Mouse (Mus musculus) testis, adult 2 months (tissue): Measurements from ENCODE around the gene Pigv. TPM values are rescaled to one million over a fixed set of nuclear protein-coding genes. Genes with fewer than 3 reads are reported as not detected.

Experiments
- H3K27ac ChIP-seq: fragments of 200-500 bp; 2 replicates; pipeline ENCODE4 v1.5.1; 2012; ENCODE audit warnings: low read depth, low read length; ENCODE audit not compliant: control insufficient read depth, insufficient read depth
- H3K27me3 ChIP-seq: fragments of 200-500 bp; 2 replicates; pipeline ENCODE4 v1.6.1; 2012; ENCODE audit warnings: mild to moderate bottlenecking, low read length, moderate library complexity; ENCODE audit not compliant: control insufficient read depth, insufficient read depth
- H3K36me3 ChIP-seq: fragments of 200-500 bp; 2 replicates; pipeline ENCODE4 v1.6.1; 2012; ENCODE audit warnings: mild to moderate bottlenecking, low read length; ENCODE audit not compliant: control insufficient read depth, insufficient read depth
- H3K4me1 ChIP-seq: fragments of 200-500 bp; 2 replicates; pipeline ENCODE4 v1.6.1; 2012; ENCODE audit warnings: low read length; ENCODE audit not compliant: control insufficient read depth, insufficient read depth
- H3K4me3 ChIP-seq: fragments of 200-500 bp; 2 replicates; pipeline ENCODE4 v1.5.1; 2012; ENCODE audit warnings: low read depth, mild to moderate bottlenecking, low read length, moderate library complexity, mixed read lengths; ENCODE audit not compliant: control insufficient read depth
- CTCF ChIP-seq: fragments of 200-500 bp; IDR thresholded peaks from 2 replicates; pipeline ENCODE4 v1.5.1; 2012; ENCODE audit warnings: low read depth, mild to moderate bottlenecking, inconsistent platforms, low read length, moderate library complexity; ENCODE audit not compliant: control insufficient read depth, insufficient read depth, insufficient replicate concordance
- POLR2A ChIP-seq: fragments of 200-500 bp; IDR thresholded peaks from 2 replicates; pipeline ENCODE4 v1.6.1; 2012; ENCODE audit warnings: low read depth, mild to moderate bottlenecking, inconsistent platforms, low read length, moderate library complexity; ENCODE audit not compliant: control insufficient read depth
- polyA plus RNA-seq: library from polyadenylated mRNA; depleted of rRNA; stranded (reverse); fragments of >200 nt; gene quantifications from 2 replicates; pipeline ENCODE4 v1.2.3, GENCODE M21; 2012

Pigv gene
- polyA plus RNA-seq, 1 experiment, result 8.7 TPM

DNA sequence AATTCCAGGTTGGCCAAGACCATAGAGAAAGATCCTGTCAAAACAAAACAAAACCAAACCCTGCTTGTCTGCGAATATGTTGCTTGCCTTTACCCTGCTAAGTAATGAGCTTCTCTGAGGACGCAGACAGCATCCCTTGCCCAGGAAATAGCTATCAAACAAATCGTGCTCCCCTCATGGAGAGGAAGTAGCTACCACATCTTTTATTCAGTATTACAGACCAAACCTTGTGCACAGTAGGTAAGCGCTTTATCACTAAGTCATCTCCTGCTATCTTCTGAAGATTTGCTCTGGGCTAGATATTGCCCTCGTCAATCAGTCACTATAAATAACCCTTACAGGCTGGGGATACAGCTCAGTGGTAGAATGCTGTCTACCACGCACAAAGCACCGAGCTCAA, 43.3 kb downstream of the Pigv start:
- H3K4me1 ChIP-seq, result peaks cover 11% of the 10 kb centered on the region

GRCm38 (mm10) chr4:133628517-133628916, 43.9 kb downstream of the Pigv start:
- Histone ChIP-seq H3K27ac (no peak overlapping the region), H3K27me3 (peaks cover 5% of the 10 kb centered on the region; the same call in 1 of the 2 replicates), H3K4me1 (peaks cover 10% of the 10 kb centered on the region), H3K4me3 (no peak overlapping the region), H3K36me3 (no peaks in the 10 kb centered on the region)
- TF ChIP-seq CTCF (no peak), POLR2A (no peak)

More for the DNA sequence above, 43.3 kb downstream of the Pigv start:
- TF ChIP-seq CTCF, result no peak
- TF ChIP-seq POLR2A, result no peak
- no peak overlapping the region for H3K4me3 ChIP-seq
- no peak overlapping the region for H3K27ac ChIP-seq
- no peaks in the 10 kb centered on the region for H3K36me3 ChIP-seq
- peaks cover 5% of the 10 kb centered on the region; the same call in 1 of the 2 replicates for H3K27me3 ChIP-seq

- Histone ChIP-seq H3K27me3 (no peaks in the 10 kb centered on the region), H3K4me3 (no peak overlapping the region), H3K4me1 (peaks cover under 1% of the 10 kb centered on the region; the same call in 1 of the 2 replicates), H3K27ac (no peak overlapping the region), H3K36me3 (no peaks in the 10 kb centered on the region)
- no peak for TF ChIP-seq POLR2A
- TF ChIP-seq CTCF, result no peak
Measured at GRCm38 (mm10) chr4:133627039-133627438, 45.4 kb downstream of the Pigv start.

DNA sequence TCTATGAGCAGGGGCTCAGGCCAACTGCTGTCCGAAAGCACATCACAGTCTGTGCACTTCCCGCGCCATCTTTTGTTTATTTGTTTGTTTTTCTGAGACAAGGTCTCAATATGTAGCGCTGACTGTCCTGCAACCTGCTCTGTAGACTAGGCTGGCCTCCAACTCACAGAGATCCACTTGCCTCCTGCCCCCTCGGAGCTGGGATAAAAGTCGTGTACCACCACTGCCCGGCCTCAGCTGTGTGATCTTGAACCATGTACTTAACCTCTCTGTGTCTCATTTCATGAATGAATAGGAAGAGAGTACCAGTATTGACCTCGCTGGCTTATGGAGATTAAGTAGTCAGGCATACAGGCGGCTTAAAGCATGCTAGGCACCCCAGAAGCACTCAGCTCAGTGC, 45.8 kb downstream of the Pigv start:
- TF ChIP-seq POLR2A, result no peak
- no peak for TF ChIP-seq CTCF
- Histone ChIP-seq H3K27me3 (no peaks in the 10 kb centered on the region), H3K4me1 (no peaks in the 10 kb centered on the region), H3K27ac (no peak overlapping the region), H3K36me3 (no peaks in the 10 kb centered on the region), H3K4me3 (no peak overlapping the region)

- TF ChIP-seq CTCF (no peak), POLR2A (no peak)
- H3K36me3 ChIP-seq, result no peaks in the 10 kb centered on the region
- H3K4me1 ChIP-seq, result no peaks in the 10 kb centered on the region
- no peak overlapping the region for H3K27ac ChIP-seq
- H3K4me3 ChIP-seq, result no peak overlapping the region
- no peaks in the 10 kb centered on the region for H3K27me3 ChIP-seq
Measured at GRCm38 (mm10) chr4:133626221-133626620, 46.2 kb downstream of the Pigv start.

- H3K27ac ChIP-seq, result no peak overlapping the region
- no peaks in the 10 kb centered on the region for H3K4me1 ChIP-seq
- TF ChIP-seq POLR2A (no peak), CTCF (no peak)
- no peaks in the 10 kb centered on the region for H3K36me3 ChIP-seq
- no peak overlapping the region for H3K4me3 ChIP-seq
- no peaks in the 10 kb centered on the region for H3K27me3 ChIP-seq
Measured at GRCm38 (mm10) chr4:133625621-133626071, 46.8 kb downstream of the Pigv start.

DNA sequence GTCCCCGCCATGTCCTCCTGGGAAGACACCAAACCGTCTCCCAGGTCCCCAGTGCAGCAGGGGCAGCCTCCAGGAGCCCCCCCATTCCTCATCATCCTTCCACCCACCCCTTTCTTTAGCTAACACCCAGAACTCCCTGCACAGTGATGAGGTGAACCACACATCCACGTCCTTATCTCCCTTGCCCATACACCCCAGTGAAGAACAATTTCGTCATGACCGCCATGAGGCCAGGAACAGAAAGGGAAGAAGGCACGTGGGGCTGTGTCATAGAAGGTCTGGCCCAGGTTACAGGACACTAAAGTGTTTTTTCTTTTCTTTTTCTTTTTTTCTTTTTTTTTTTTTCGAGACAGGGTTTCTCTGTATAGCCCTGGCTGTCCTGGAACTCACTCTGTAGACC, 47.6 kb downstream of the Pigv start:
- Histone ChIP-seq H3K4me3 (no peak overlapping the region), H3K4me1 (no peaks in the 10 kb centered on the region), H3K36me3 (no peaks in the 10 kb centered on the region), H3K27ac (no peak overlapping the region), H3K27me3 (no peaks in the 10 kb centered on the region)
- TF ChIP-seq CTCF (no peak), POLR2A (no peak)
